Mouse (Mus musculus) CH12.LX (cell line): ENCODE results near the gene 1700030K09Rik. TPM values are rescaled to one million over a fixed set of nuclear protein-coding genes. Genes with fewer than 3 reads are reported as not detected.

Source experiments
- DNase-seq: peaks from one replicate; pipeline ENCODE4 v3.0.0-alpha.2; 2013; ENCODE audit errors: extremely low read depth
- H3K27ac ChIP-seq: 2 replicates; pipeline ENCODE4 v1.5.1; 2012; ENCODE audit warnings: low read depth, mild to moderate bottlenecking, control low read depth, moderate library complexity; ENCODE audit not compliant: insufficient read depth
- H3K27me3 ChIP-seq: replicated peaks from 2 replicates; pipeline ENCODE3; 2012; ENCODE audit warnings: inconsistent platforms
- H3K36me3 ChIP-seq, 2 experiments: replicated peaks in 1 of 2; 2 replicates each; pipeline versions ENCODE3 to v1.6.1; 2012; ENCODE audit warnings: inconsistent platforms in 1 of 2, low read length in 1 of 2, mild to moderate bottlenecking in 1 of 2, mixed read lengths in 1 of 2, moderate library complexity in 1 of 2; ENCODE audit not compliant: control insufficient read depth in 1 of 2, insufficient read depth in 1 of 2
- H3K4me1 ChIP-seq, 2 experiments: 2 replicates each; pipeline ENCODE4 v1.6.1; 2012; ENCODE audit warnings: inconsistent platforms in 1 of 2, moderate library complexity in 1 of 2; ENCODE audit not compliant: insufficient read depth in 2 of 2, control insufficient read depth in 1 of 2
- H3K4me2 ChIP-seq: 2 replicates; pipeline ENCODE4 v1.6.1; 2012; ENCODE audit warnings: low read depth, mild to moderate bottlenecking, control low read depth; ENCODE audit not compliant: poor library complexity, insufficient read depth, severe bottlenecking
- H3K4me3 ChIP-seq, 3 experiments: fragments of 150-350 bp in 1 of 3; sonication (generic) in 1 of 3; replicated peaks in 1 of 3; 2 replicates each; pipeline versions ENCODE3 to v1.5.1; 2011 to 2012; ENCODE audit warnings: low read depth in 2 of 3, low read length in 2 of 3, mild to moderate bottlenecking in 2 of 3, moderate library complexity in 2 of 3, control low read depth in 1 of 3, improper control_type of control experiment in 1 of 3, inconsistent platforms in 1 of 3, mixed read lengths in 1 of 3; ENCODE audit not compliant: poor library complexity in 1 of 3
- H3K79me2 ChIP-seq: replicated peaks from 2 replicates; pipeline ENCODE4 v1.6.1; 2012; ENCODE audit warnings: mild to moderate bottlenecking, moderate library complexity; ENCODE audit not compliant: control insufficient read depth, poor library complexity, insufficient read depth, severe bottlenecking; ENCODE audit errors: extremely low read depth
- H3K9ac ChIP-seq: 2 replicates; pipeline ENCODE4 v1.6.1; 2012; ENCODE audit warnings: low read depth, mild to moderate bottlenecking, control low read depth, moderate library complexity; ENCODE audit not compliant: insufficient read depth
- H3K9me3 ChIP-seq: replicated peaks from 2 replicates; pipeline ENCODE3; 2012; ENCODE audit warnings: low read length, inconsistent platforms, mixed read lengths
- BHLHE40 ChIP-seq: IDR thresholded peaks from 2 replicates; pipeline ENCODE4 v1.6.1; 2011; ENCODE audit warnings: mild to moderate bottlenecking, low read depth, low read length, improper control_type of control experiment
- CHD2 ChIP-seq: IDR thresholded peaks from 2 replicates; pipeline ENCODE4 v1.6.1; 2011; ENCODE audit warnings: low read length, improper control_type of control experiment
- CTCF ChIP-seq, 2 experiments: IDR thresholded peaks in 1 of 2; conservative IDR thresholded peaks in 1 of 2; 2 replicates each; pipeline ENCODE4 v1.5.1; 2011 to 2012; ENCODE audit warnings: low read depth in 2 of 2, low read length in 2 of 2, improper control_type of control experiment in 1 of 2, inconsistent platforms in 1 of 2, mild to moderate bottlenecking in 1 of 2, moderate library complexity in 1 of 2
- E2F4 ChIP-seq: IDR thresholded peaks from 2 replicates; pipeline ENCODE4 v1.6.1; 2011; ENCODE audit warnings: low read depth, low read length, improper control_type of control experiment; ENCODE audit not compliant: insufficient replicate concordance
- ELF1 ChIP-seq: IDR thresholded peaks from 2 replicates; pipeline ENCODE4 v1.6.1; 2014; ENCODE audit warnings: low read depth, mild to moderate bottlenecking, inconsistent platforms, low read length, improper control_type of control experiment
- KAT2A ChIP-seq: IDR thresholded peaks from 2 replicates; pipeline ENCODE4 v1.6.1; 2012; ENCODE audit warnings: low read length, improper control_type of control experiment, inconsistent platforms; ENCODE audit not compliant: insufficient replicate concordance
- MAX ChIP-seq: IDR thresholded peaks from 2 replicates; pipeline ENCODE4 v1.6.1; 2011; ENCODE audit warnings: low read length, improper control_type of control experiment
- MYC ChIP-seq: IDR thresholded peaks from 2 replicates; pipeline ENCODE4 v1.6.1; 2011; ENCODE audit warnings: low read depth, mild to moderate bottlenecking, improper control_type of control experiment, low read length
- POLR2A ChIP-seq: IDR thresholded peaks from 2 replicates; pipeline ENCODE4 v1.6.1; 2011; ENCODE audit warnings: low read depth, mild to moderate bottlenecking, improper control_type of control experiment, low read length
- POLR2AphosphoS2 ChIP-seq: IDR thresholded peaks from 2 replicates; pipeline ENCODE4 v1.6.1; 2011; ENCODE audit warnings: low read depth, low read length, improper control_type of control experiment
- TBP ChIP-seq: conservative IDR thresholded peaks from 2 replicates; pipeline ENCODE4 v1.6.1; 2011; ENCODE audit warnings: low read depth, low read length, improper control_type of control experiment
- USF2 ChIP-seq: conservative IDR thresholded peaks from 2 replicates; pipeline ENCODE4 v1.6.1; 2011; ENCODE audit warnings: low read depth, low read length, improper control_type of control experiment
- ZKSCAN1 ChIP-seq: IDR thresholded peaks from 2 replicates; pipeline ENCODE4 v1.6.1; 2012; ENCODE audit warnings: low read depth, inconsistent platforms, low read length, improper control_type of control experiment, borderline replicate concordance
- ZMIZ1 ChIP-seq: IDR thresholded peaks from 2 replicates; pipeline ENCODE4 v1.6.1; 2012; ENCODE audit warnings: low read depth, mild to moderate bottlenecking, inconsistent platforms, low read length, improper control_type of control experiment
- dilution Hi-C: fragments of 300-500 bp; cut with MboI; formaldehyde crosslinking; loops from 2 replicates; pipeline ENCODE4 v1.14.3; 2020; ENCODE audit warnings: low sequenced_read_pairs; ENCODE audit not compliant: extremely low pct_unique_long_range_greater_than_20kb, extremely low pct_ligation_motif_present
- in situ Hi-C: fragments of 300-500 bp; cut with MboI; formaldehyde crosslinking; loops from 3 replicates; pipeline ENCODE4 v1.14.3; 2019; ENCODE audit warnings: low sequenced_read_pairs, low pct_ligation_motif_present, low pct_unique_long_range_greater_than_20kb, mixed read lengths
- polyA plus RNA-seq: library from polyadenylated mRNA; unstranded; fragments of >175 nt; gene quantifications from 2 replicates; pipeline ENCODE4 v1.2.1, GENCODE M21; 2012; ENCODE audit warnings: low read depth; ENCODE audit not compliant: insufficient read length
- total RNA-seq, 2 experiments: library from RNA; depleted of rRNA; stranded (reverse); fragments of 300-350 nt in 1 of 2; fragments of >200 nt in 1 of 2; gene quantifications; 2 replicates each; pipeline ENCODE4 v1.2.3; 2012 to 2014

1700030K09Rik gene
- total and polyA plus RNA-seq, 3 experiments, result 9.8 to 13.1 (median 12.6) TPM

- in situ Hi-C loops, result no loop called here
- H3K4me1 ChIP-seq, result peaks cover 17 to 44% of the 10 kb centered on the region in 2 experiments
- dilution Hi-C loops, result no loop called here
These were observed 26.3 kb downstream of the 1700030K09Rik start for GRCm38 (mm10) chr8:72469984-72470383.

GRCm38 (mm10) chr8:72470684-72471083, 27.0 kb downstream of the 1700030K09Rik start:
- Histone ChIP-seq H3K36me3 (peaks cover 71 to 76% of the 10 kb centered on the region in 2 experiments), H3K4me3 (no peak overlapping the region), H3K27ac (no peak overlapping the region)
- in situ Hi-C loops, result no loop called here
- no peak for DNase-seq
- TF ChIP-seq MAX, result no peak
- TF ChIP-seq, all 38 proteins: peak for 0
- no peaks in the 10 kb centered on the region for H3K9me3 ChIP-seq
- dilution Hi-C loops, result no loop called here
- peaks cover 17 to 44% of the 10 kb centered on the region in 2 experiments for H3K4me1 ChIP-seq
- H3K27me3 ChIP-seq, result no peaks in the 10 kb centered on the region
- peaks cover 23% of the 10 kb centered on the region for H3K79me2 ChIP-seq
- H3K9ac ChIP-seq, result no peak overlapping the region
- no peak overlapping the region for H3K4me2 ChIP-seq

More at GRCm38 (mm10) chr8:72469984-72470383, 26.3 kb downstream of the 1700030K09Rik start:
- Histone ChIP-seq H3K27ac (no peak overlapping the region), H3K27me3 (no peaks in the 10 kb centered on the region), H3K4me3 (no peak overlapping the region), H3K79me2 (peaks cover 23% of the 10 kb centered on the region), H3K36me3 (peaks cover 78 to 83% of the 10 kb centered on the region in 2 experiments), H3K4me2 (no peak overlapping the region), H3K9ac (no peak overlapping the region), H3K9me3 (no peaks in the 10 kb centered on the region)
- DNase-seq, result no peak
- TF ChIP-seq TBP (no peak), KAT2A (no peak), USF2 (no peak), ZKSCAN1 (no peak), CHD2 (no peak), POLR2A (no peak), ELF1 (no peak), POLR2AphosphoS2 (no peak), BHLHE40 (no peak), MYC (no peak), CTCF (conservative IDR thresholded peaks at IDR 0.05 in 1 of 2, IDR thresholded peaks at IDR 0.05 in 1 of 2; ENCODE audit: low read depth in 2 of 2, low read length in 2 of 2) (no peak), E2F4 (no peak), ZMIZ1 (no peak), MAX (no peak)
